Mouse (Mus musculus) kidney, postnatal 14 days (tissue): ENCODE results near the gene Bicra.

ENCODE experiments used
- DNase-seq: peaks from one replicate; pipeline ENCODE4 v3.0.0; 2022; ENCODE audit warnings: mixed read lengths

Bicra gene

GRCm38 (mm10) chr7:16047338-16048146 lies at the start of gene Bicra:
Gene Bicra, minus strand, starts transcription at chr7:16047921.
- peak; percentile 93 for DNase-seq

GRCm38 (mm10) chr7:16094592-16094991 lies 46.9 kb upstream of the Bicra start:
- no peak for DNase-seq

GRCm38 (mm10) chr7:16087587-16087986 lies 39.9 kb upstream of the Bicra start:
- no peak for DNase-seq

- DNase-seq, result no peak
Observed at GRCm38 (mm10) chr7:16083361-16083760, 35.6 kb upstream of the Bicra start.

- no peak for DNase-seq
Observed at GRCm38 (mm10) chr7:16080581-16080980, 32.9 kb upstream of the Bicra start.

GRCm38 (mm10) chr7:16079947-16080346 lies 32.2 kb upstream of the Bicra start:
- no peak for DNase-seq

GRCm38 (mm10) chr7:16071906-16072305 lies 24.2 kb upstream of the Bicra start:
- no peak for DNase-seq

GRCm38 (mm10) chr7:16070846-16071245 lies 23.1 kb upstream of the Bicra start:
- no peak for DNase-seq

GRCm38 (mm10) chr7:16063490-16063889 lies 15.8 kb upstream of the Bicra start:
- no peak for DNase-seq

GRCm38 (mm10) chr7:16062099-16062420 lies 14.3 kb upstream of the Bicra start:
- no peak for DNase-seq

GRCm38 (mm10) chr7:16061219-16062098 lies 13.7 kb upstream of the Bicra start, which contains the start of gene Zfp541:
Gene Zfp541, plus strand, starts transcription at chr7:16061814.
- DNase-seq, result no peak

- no peak for DNase-seq
Observed at GRCm38 (mm10) chr7:16057136-16057534, 9.4 kb upstream of the Bicra start.

- no peak for DNase-seq
Observed at GRCm38 (mm10) chr7:16056459-16057135, 8.9 kb upstream of the Bicra start.

- DNase-seq, result no peak
Observed at GRCm38 (mm10) chr7:16055665-16056064, 7.9 kb upstream of the Bicra start.

GRCm38 (mm10) chr7:16054966-16055365 lies 7.2 kb upstream of the Bicra start:
- DNase-seq, result no peak

GRCm38 (mm10) chr7:16053105-16053504 lies 5.4 kb upstream of the Bicra start:
- DNase-seq, result no peak

- DNase-seq, result peak; percentile 98
Observed at GRCm38 (mm10) chr7:16052684-16053083, 5.0 kb upstream of the Bicra start.

GRCm38 (mm10) chr7:16051883-16052595 lies 4.3 kb upstream of the Bicra start:
- peak; percentile 82 for DNase-seq

- DNase-seq, result no peak
Observed at GRCm38 (mm10) chr7:16050600-16050999, 2.9 kb upstream of the Bicra start.

GRCm38 (mm10) chr7:16049576-16049915 lies 1.8 kb upstream of the Bicra start:
- DNase-seq, result no peak

GRCm38 (mm10) chr7:16048675-16049575 lies 1.2 kb upstream of the Bicra start:
- DNase-seq, result peak; percentile 61

GRCm38 (mm10) chr7:16048164-16048564 lies 443 bp upstream of the Bicra start:
- DNase-seq, result peak; percentile 99
